Mouse (Mus musculus) layer of hippocampus, postnatal 36 days (tissue): ENCODE measurements at regions not wholly inside any gene's neighbourhood (a gene's known extent, or its start where the extent isn't known, plus 50 kb on each side); places are given as distances from the start of the nearest gene placed in this dataset.
"Not testable (repeated sequence)": the region's sequence is repeated elsewhere in the genome, so short reads cannot be mapped to it uniquely, and the experiment has no call there.

Experiments
- DNase-seq, 2 experiments: peaks; one replicate each; pipeline ENCODE4 v3.0.0; 2022

DNA sequence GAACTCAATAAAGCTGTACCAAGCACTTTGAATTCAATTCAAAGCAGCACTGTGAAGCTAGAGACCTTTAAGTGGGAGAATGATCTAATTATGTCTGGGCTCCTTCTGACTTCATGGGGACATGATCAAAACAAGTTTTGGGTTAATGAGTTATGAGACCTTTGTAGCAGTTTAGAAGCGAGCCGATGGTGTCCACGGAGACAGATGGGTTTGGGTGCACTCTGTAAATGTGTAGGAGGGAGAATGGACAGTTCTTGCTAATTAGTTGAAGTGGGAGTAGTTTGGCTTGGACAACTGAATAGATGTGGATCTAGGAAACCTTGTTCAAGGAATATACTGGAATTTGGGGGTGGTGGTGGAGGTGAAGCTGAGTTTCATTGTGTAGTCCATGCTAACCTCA is 186.3 kb upstream of the Cldn34b3 start:
- no peak for DNase-seq

GRCm38 (mm10) chrX:76082670-76083069 is 181.4 kb upstream of the Cldn34b3 start:
- no peak for DNase-seq

GRCm38 (mm10) chrX:76110763-76111474 is 153.2 kb upstream of the Cldn34b3 start:
- DNase-seq: no peak

- no peak for DNase-seq
Measured at GRCm38 (mm10) chrX:76116086-76116485, 148.0 kb upstream of the Cldn34b3 start.

- no peak for DNase-seq
Measured at GRCm38 (mm10) chrX:76116562-76116961, 147.5 kb upstream of the Cldn34b3 start.

GRCm38 (mm10) chrX:76120936-76121335 is 143.2 kb upstream of the Cldn34b3 start:
- no peak for DNase-seq

GRCm38 (mm10) chrX:76123355-76123754 is 140.7 kb upstream of the Cldn34b3 start:
- DNase-seq: no peak

DNA sequence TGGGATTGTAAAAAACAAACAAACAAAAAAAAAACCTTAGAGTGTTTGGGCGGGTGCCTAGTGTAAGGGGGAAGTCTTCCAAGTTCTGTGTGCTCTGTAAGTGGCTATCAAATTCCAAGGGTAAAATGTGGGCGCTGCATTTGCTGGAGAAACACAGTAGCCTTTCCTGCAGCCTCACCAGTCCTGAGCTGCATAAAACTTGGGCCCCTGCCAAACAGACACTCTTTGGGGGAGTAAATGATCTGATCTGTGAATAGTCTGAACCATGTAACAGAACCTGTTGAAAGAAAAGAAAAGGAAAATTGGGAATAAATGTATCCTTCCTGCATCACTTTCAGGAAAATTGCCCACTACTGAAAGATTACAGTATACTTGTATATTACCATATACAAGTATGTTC is 126.4 kb upstream of the Cldn34b3 start:
- DNase-seq: no peak

DNA sequence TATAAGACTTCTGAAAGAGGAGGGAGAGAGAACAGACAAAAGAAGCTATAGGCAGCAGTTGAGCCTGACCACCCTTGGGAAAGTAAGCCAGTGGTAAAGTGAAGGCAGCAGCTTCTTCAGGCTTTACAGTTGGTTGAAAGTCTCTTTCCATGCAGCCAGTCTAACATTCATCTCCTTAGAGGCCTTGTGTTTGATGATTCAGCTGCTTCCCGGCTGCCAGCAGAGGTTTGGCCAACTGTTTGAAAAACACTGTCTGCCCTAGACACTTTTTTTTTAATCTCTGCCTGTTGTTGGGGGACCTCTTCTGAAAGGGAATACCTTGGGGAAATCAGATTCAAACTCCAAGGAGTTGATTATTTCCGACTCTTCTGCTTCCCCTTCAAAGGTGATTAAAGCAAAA is 123.1 kb upstream of the Cldn34b3 start:
- DNase-seq: no peak

- not testable (repeated sequence) for DNase-seq
Measured at GRCm38 (mm10) chrX:76174806-76175205, 89.3 kb upstream of the Cldn34b3 start.

DNA sequence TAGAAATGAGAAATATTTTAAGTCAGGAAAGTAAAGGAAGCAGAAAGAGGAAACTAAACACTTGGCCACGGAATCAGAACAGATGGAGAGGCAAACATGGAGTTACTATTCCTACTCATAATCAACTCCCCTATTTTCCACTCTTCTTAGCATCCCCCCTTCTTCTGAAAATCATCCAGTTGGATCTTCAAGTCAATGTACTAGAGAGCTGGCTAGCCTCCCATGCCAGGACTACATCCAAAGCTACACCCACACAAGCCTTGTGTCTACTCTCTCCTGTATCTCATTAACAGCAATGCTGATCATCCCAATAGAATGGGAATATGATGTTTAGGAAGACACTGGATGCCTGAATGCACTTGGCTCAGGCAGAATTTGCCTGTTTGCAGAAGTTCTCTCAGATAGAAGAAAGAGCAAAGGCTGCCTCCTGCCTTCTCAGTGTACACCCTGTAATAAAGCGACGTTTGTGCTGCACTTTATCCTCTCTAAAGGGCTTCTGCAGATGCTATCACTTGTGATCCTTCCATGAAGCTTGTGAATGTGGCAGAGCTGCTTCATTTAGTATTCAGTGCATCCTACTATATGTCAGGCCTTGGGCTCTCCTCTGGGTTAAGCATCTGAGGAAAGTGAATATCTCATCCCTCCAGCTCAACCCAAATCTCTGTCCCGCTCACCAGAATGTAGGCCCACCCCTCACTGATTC is 82.5 kb upstream of the Cldn34b3 start:
- DNase-seq: peak; percentile 29 to 41

- no peak for DNase-seq
Measured at GRCm38 (mm10) chrX:76200607-76201006, 63.5 kb upstream of the Cldn34b3 start.

- DNase-seq: peak; percentile 11 to 30
Measured at GRCm38 (mm10) chrX:76201366-76201765, 62.7 kb upstream of the Cldn34b3 start.
